Mouse (Mus musculus): ENCODE results near the gene Tbc1d8. TPM values are rescaled to one million over a fixed set of nuclear protein-coding genes. Genes with fewer than 3 reads are reported as not detected.

The Tbc1d8 gene
- total and polyA plus RNA-seq, 3 experiments, result 0.16 to 1.4 (median 0.81) TPM

- Histone ChIP-seq H3K79me2 (replicated peaks; ENCODE audit: control insufficient read depth, extremely low read depth, insufficient read depth, poor library complexity, severe bottlenecking) (no peaks in the 10 kb centered on the region), H3K27me3 (replicated peaks) (no peaks in the 10 kb centered on the region), H3K4me1 (ENCODE audit: control insufficient read depth in 1 of 2, insufficient read depth in 2 of 2) (no peaks in the 10 kb centered on the region), H3K9me3 (replicated peaks; ENCODE audit: low read length) (no peaks in the 10 kb centered on the region), H3K36me3 (replicated peaks in 1 of 2; ENCODE audit: control insufficient read depth in 1 of 2, insufficient read depth in 1 of 2, low read length in 1 of 2) (no peaks in the 10 kb centered on the region), H3K27ac (ENCODE audit: insufficient read depth, low read depth) (no peak overlapping the region), H3K9ac (ENCODE audit: insufficient read depth, low read depth) (no peak overlapping the region), H3K4me2 (ENCODE audit: insufficient read depth, low read depth, poor library complexity, severe bottlenecking) (no peak overlapping the region), H3K4me3 (replicated peaks in 1 of 3; ENCODE audit: low read depth in 2 of 3, low read length in 2 of 3, poor library complexity in 1 of 3) (no peak overlapping the region)
- in situ Hi-C loops (cut with MboI; ENCODE audit: low pct_ligation_motif_present, low pct_unique_long_range_greater_than_20kb, low sequenced_read_pairs) (no loop called here), dilution Hi-C loops (cut with MboI; ENCODE audit: extremely low pct_ligation_motif_present, extremely low pct_unique_long_range_greater_than_20kb, low sequenced_read_pairs) (no loop called here)
- no peak for TF ChIP-seq KAT2A (IDR thresholded peaks at IDR 0.05; ENCODE audit: insufficient replicate concordance, low read length)
- no peak for TF ChIP-seq POLR2AphosphoS2 (IDR thresholded peaks at IDR 0.05; ENCODE audit: low read depth, low read length)
- no peak for TF ChIP-seq SIN3A (IDR thresholded peaks at IDR 0.05; ENCODE audit: low read length)
- no peak for TF ChIP-seq POLR2A (IDR thresholded peaks at IDR 0.05; ENCODE audit: low read depth, low read length)
- DNase-seq (ENCODE audit: extremely low read depth), result no peak
Observed at GRCm38 (mm10) chr1:39452203-39452602, 26.4 kb downstream of the Tbc1d8 start.

DNA sequence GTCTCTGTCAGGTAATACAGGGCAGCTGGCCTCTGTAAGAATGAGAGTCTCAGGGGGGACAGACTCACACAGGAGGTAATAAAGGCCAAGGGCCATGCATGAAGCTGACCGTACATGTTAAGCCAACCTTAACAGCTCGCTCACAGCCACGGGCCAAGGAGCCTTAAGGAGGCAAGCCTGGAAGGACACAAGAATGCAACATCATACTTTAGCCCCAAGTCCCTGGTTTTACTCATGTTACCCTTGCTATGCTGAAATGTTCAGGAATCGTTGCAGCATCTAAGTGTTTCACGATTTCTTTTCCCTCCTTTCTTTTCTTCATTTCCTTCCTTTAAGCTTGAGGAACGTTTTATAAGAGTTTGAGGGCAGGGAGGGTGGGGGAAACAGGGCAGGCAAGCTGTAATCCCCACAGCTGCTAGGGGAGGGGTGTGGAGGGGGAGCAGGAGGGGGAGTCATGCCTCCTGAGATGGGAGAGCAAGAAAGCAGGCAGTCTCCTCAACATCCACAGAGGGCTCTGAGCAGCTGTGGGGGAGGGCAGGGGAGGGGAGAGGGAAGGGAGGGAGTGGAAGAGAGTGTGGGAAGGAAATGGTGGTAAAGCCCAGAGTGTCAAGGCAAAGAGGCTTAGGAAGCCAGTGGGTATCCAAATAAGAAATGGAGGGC lies 28.4 kb downstream of the Tbc1d8 start:
- DNase-seq (ENCODE audit: extremely low read depth), result no peak
- no peaks in the 10 kb centered on the region for H3K4me1 ChIP-seq (ENCODE audit: control insufficient read depth in 1 of 2, insufficient read depth in 2 of 2)

GRCm38 (mm10) chr1:39449251-39449790 lies 29.2 kb downstream of the Tbc1d8 start:
- dilution Hi-C loops (cut with MboI; ENCODE audit: extremely low pct_ligation_motif_present, extremely low pct_unique_long_range_greater_than_20kb, low sequenced_read_pairs) (no loop called here), in situ Hi-C loops (cut with MboI; ENCODE audit: low pct_ligation_motif_present, low pct_unique_long_range_greater_than_20kb, low sequenced_read_pairs) (no loop called here)
- Histone ChIP-seq H3K9ac (ENCODE audit: insufficient read depth, low read depth) (no peak overlapping the region), H3K4me2 (ENCODE audit: insufficient read depth, low read depth, poor library complexity, severe bottlenecking) (no peak overlapping the region), H3K79me2 (replicated peaks; ENCODE audit: control insufficient read depth, extremely low read depth, insufficient read depth, poor library complexity, severe bottlenecking) (no peaks in the 10 kb centered on the region), H3K27me3 (replicated peaks) (no peaks in the 10 kb centered on the region), H3K36me3 (replicated peaks in 1 of 2; ENCODE audit: control insufficient read depth in 1 of 2, insufficient read depth in 1 of 2, low read length in 1 of 2) (no peaks in the 10 kb centered on the region), H3K9me3 (replicated peaks; ENCODE audit: low read length) (no peaks in the 10 kb centered on the region), H3K4me3 (replicated peaks in 1 of 3; ENCODE audit: low read depth in 2 of 3, low read length in 2 of 3, poor library complexity in 1 of 3) (no peak overlapping the region), H3K4me1 (ENCODE audit: control insufficient read depth in 1 of 2, insufficient read depth in 2 of 2) (no peaks in the 10 kb centered on the region), H3K27ac (ENCODE audit: insufficient read depth, low read depth) (no peak overlapping the region)
- DNase-seq (ENCODE audit: extremely low read depth), result no peak
- TF ChIP-seq IRF4 (IDR thresholded peaks at IDR 0.05; ENCODE audit: low read depth, low read length) (no peak), MXI1 (IDR thresholded peaks at IDR 0.05; ENCODE audit: low read depth, low read length) (no peak), SIN3A (IDR thresholded peaks at IDR 0.05; ENCODE audit: low read length) (no peak), NELFE (IDR thresholded peaks at IDR 0.05; ENCODE audit: low read depth, low read length) (no peak), MAZ (IDR thresholded peaks at IDR 0.05; ENCODE audit: low read depth, low read length) (no peak), POLR2A (IDR thresholded peaks at IDR 0.05; ENCODE audit: low read depth, low read length) (no peak), MAFK (IDR thresholded peaks at IDR 0.05; ENCODE audit: insufficient replicate concordance, low read length) (no peak), GABPA (IDR thresholded peaks at IDR 0.05; ENCODE audit: insufficient replicate concordance, low read depth, low read length) (no peak), TCF12 (IDR thresholded peaks at IDR 0.05; ENCODE audit: low read depth, low read length) (no peak), CHD1 (IDR thresholded peaks at IDR 0.05; ENCODE audit: low read depth, low read length) (no peak), CTCF (conservative IDR thresholded peaks at IDR 0.05 in 1 of 2, IDR thresholded peaks at IDR 0.05 in 1 of 2; ENCODE audit: low read depth in 2 of 2, low read length in 2 of 2) (no peak), RAD21 (IDR thresholded peaks at IDR 0.05; ENCODE audit: low read depth, low read length) (no peak), POLR2AphosphoS2 (IDR thresholded peaks at IDR 0.05; ENCODE audit: low read depth, low read length) (no peak), TBP (conservative IDR thresholded peaks at IDR 0.05; ENCODE audit: low read depth, low read length) (no peak), ZC3H11A (IDR thresholded peaks at IDR 0.05; ENCODE audit: low read depth, low read length) (no peak), RCOR1 (conservative IDR thresholded peaks at IDR 0.05; ENCODE audit: low read depth, low read length) (no peak), CHD2 (IDR thresholded peaks at IDR 0.05; ENCODE audit: low read length) (no peak), ELF1 (IDR thresholded peaks at IDR 0.05; ENCODE audit: low read depth, low read length) (no peak), ETS1 (conservative IDR thresholded peaks at IDR 0.05; ENCODE audit: low read depth, low read length) (no peak), ZKSCAN1 (IDR thresholded peaks at IDR 0.05; ENCODE audit: borderline replicate concordance, low read depth, low read length) (no peak)

More for the DNA sequence above, 28.4 kb downstream of the Tbc1d8 start:
- dilution Hi-C loops (cut with MboI; ENCODE audit: extremely low pct_ligation_motif_present, extremely low pct_unique_long_range_greater_than_20kb, low sequenced_read_pairs) (no loop called here), in situ Hi-C loops (cut with MboI; ENCODE audit: low pct_ligation_motif_present, low pct_unique_long_range_greater_than_20kb, low sequenced_read_pairs) (no loop called here)
- Histone ChIP-seq H3K9ac (ENCODE audit: insufficient read depth, low read depth) (no peak overlapping the region), H3K4me3 (replicated peaks in 1 of 3; ENCODE audit: low read depth in 2 of 3, low read length in 2 of 3, poor library complexity in 1 of 3) (no peak overlapping the region), H3K27me3 (replicated peaks) (no peaks in the 10 kb centered on the region), H3K9me3 (replicated peaks; ENCODE audit: low read length) (no peaks in the 10 kb centered on the region), H3K79me2 (replicated peaks; ENCODE audit: control insufficient read depth, extremely low read depth, insufficient read depth, poor library complexity, severe bottlenecking) (no peaks in the 10 kb centered on the region), H3K36me3 (replicated peaks in 1 of 2; ENCODE audit: control insufficient read depth in 1 of 2, insufficient read depth in 1 of 2, low read length in 1 of 2) (no peaks in the 10 kb centered on the region), H3K4me2 (ENCODE audit: insufficient read depth, low read depth, poor library complexity, severe bottlenecking) (no peak overlapping the region), H3K27ac (ENCODE audit: insufficient read depth, low read depth) (no peak overlapping the region)
- no peak for TF ChIP-seq TCF12 (IDR thresholded peaks at IDR 0.05; ENCODE audit: low read depth, low read length)

Data from CH12.LX (cell line).